In genomic region chr11:76216681-76217389, GRCm38 (mm10) we compare ENCODE assay signal across 8 mouse cellular contexts. TPM values are rescaled to one million over a fixed set of nuclear protein-coding genes. Genes with fewer than 3 reads are reported as not detected.
DNase-seq lines count a peak whose midpoint lies in the region; ATAC-seq and TF ChIP-seq lines count a peak whose summit lies in the region.

No protein-coding gene starts in this region.

- peak; percentile 87; the same call in 1 of the 2 replicates for ATAC-seq in hindbrain, embryonic 12.5 days (ENCODE audit: low FRiP score)
- ATAC-seq in limb, embryonic 15.5 days (ENCODE audit: insufficient number of reproducible peaks, low FRiP score, low TSS enrichment, low read depth), result peak; percentile 22; the same call in 1 of the 2 replicates
- ATAC-seq in midbrain, embryonic 15.5 days (replicated peaks), result peak; percentile 65

- TF ChIP-seq POLR2A in testis, adult 2 months (IDR thresholded peaks at IDR 0.05; ENCODE audit: control insufficient read depth, low read depth, low read length), result no peak; the same call in 1 of the 2 replicates

- H3K9ac ChIP-seq in hindbrain, embryonic 12.5 days, result peak overlapping the region; percentile 84
- peak overlapping the region; percentile 64 for H3K9ac ChIP-seq in limb, embryonic 15.5 days
- H3K9ac ChIP-seq in midbrain, embryonic 15.5 days, result peak overlapping the region; percentile 96

- H3K4me3 ChIP-seq in testis, adult 2 months (ENCODE audit: control insufficient read depth, low read depth, low read length), result peak overlapping the region; percentile 92
- H3K4me3 ChIP-seq in forebrain, embryonic 10.5 days, result peak overlapping the region; percentile 91
- peak overlapping the region; percentile 73 for H3K4me3 ChIP-seq in hindbrain, embryonic 12.5 days
- H3K4me3 ChIP-seq in limb, embryonic 15.5 days, result peak overlapping the region; percentile 57
- H3K4me3 ChIP-seq in midbrain, embryonic 15.5 days, result peak overlapping the region; percentile 89

- H3K36me3 ChIP-seq in testis, adult 2 months (ENCODE audit: control insufficient read depth, insufficient read depth, low read length), result no peaks in the 10 kb centered on the region; the same call in none of the 2 replicates
- H3K36me3 ChIP-seq in forebrain, embryonic 10.5 days (replicated peaks), result peaks cover 71% of the 10 kb centered on the region
- H3K36me3 ChIP-seq in hindbrain, embryonic 12.5 days, result peaks cover 44% of the 10 kb centered on the region
- H3K36me3 ChIP-seq in limb, embryonic 15.5 days, result peaks cover 53% of the 10 kb centered on the region
- peaks cover 15% of the 10 kb centered on the region for H3K36me3 ChIP-seq in midbrain, embryonic 15.5 days (replicated peaks)

- H3K4me2 ChIP-seq in hindbrain, embryonic 12.5 days (replicated peaks), result peak overlapping the region; percentile 58
- peak overlapping the region; percentile 68 for H3K4me2 ChIP-seq in limb, embryonic 15.5 days
- peak overlapping the region; percentile 65 for H3K4me2 ChIP-seq in midbrain, embryonic 15.5 days

- H3K9me3 ChIP-seq in forebrain, embryonic 10.5 days, result no peaks in the 10 kb centered on the region
- H3K9me3 ChIP-seq in hindbrain, embryonic 12.5 days (replicated peaks), result no peaks in the 10 kb centered on the region
- no peaks in the 10 kb centered on the region for H3K9me3 ChIP-seq in limb, embryonic 15.5 days
- no peaks in the 10 kb centered on the region for H3K9me3 ChIP-seq in midbrain, embryonic 15.5 days

- no peak for TF ChIP-seq CTCF in testis, adult 2 months (IDR thresholded peaks at IDR 0.05; ENCODE audit: control insufficient read depth, insufficient read depth, insufficient replicate concordance, low read depth, low read length)

- WGBS in forebrain, embryonic 10.5 days, result 6% methylated on average over 33 of the region's 33 CpGs
- WGBS in hindbrain, embryonic 12.5 days, result 3% methylated on average over 33 of the region's 33 CpGs
- WGBS in limb, embryonic 15.5 days, result 1% methylated on average over 33 of the region's 33 CpGs
- WGBS in midbrain, embryonic 15.5 days, result 2% methylated on average over 33 of the region's 33 CpGs

- no peaks in the 10 kb centered on the region for H3K4me1 ChIP-seq in testis, adult 2 months (ENCODE audit: control insufficient read depth, insufficient read depth, low read length)
- H3K4me1 ChIP-seq in forebrain, embryonic 10.5 days, result peaks cover 32% of the 10 kb centered on the region
- peaks cover 8% of the 10 kb centered on the region; the same call in 1 of the 2 replicates for H3K4me1 ChIP-seq in hindbrain, embryonic 12.5 days
- peaks cover 16% of the 10 kb centered on the region for H3K4me1 ChIP-seq in limb, embryonic 15.5 days
- H3K4me1 ChIP-seq in midbrain, embryonic 15.5 days, result peaks cover 10% of the 10 kb centered on the region

- no peaks in the 10 kb centered on the region for H3K27me3 ChIP-seq in testis, adult 2 months (ENCODE audit: control insufficient read depth, insufficient read depth, low read length)
- H3K27me3 ChIP-seq in forebrain, embryonic 10.5 days (ENCODE audit: poor library complexity, severe bottlenecking), result no peaks in the 10 kb centered on the region
- H3K27me3 ChIP-seq in hindbrain, embryonic 12.5 days, result no peaks in the 10 kb centered on the region
- no peaks in the 10 kb centered on the region for H3K27me3 ChIP-seq in limb, embryonic 15.5 days
- no peaks in the 10 kb centered on the region for H3K27me3 ChIP-seq in midbrain, embryonic 15.5 days (replicated peaks)

- no peak for DNase-seq in testis, postnatal 10 days (ENCODE audit: low spot score)
- peak; percentile 70 for DNase-seq in adrenal gland, postnatal 14 days
- DNase-seq in forebrain, embryonic 10.5 days (ENCODE audit: extremely low spot score, low spot score), result peak; percentile 52
- no peak for DNase-seq in left cerebral cortex, adult 9 months (ENCODE audit: low spot score in 2 of 2)

- peak overlapping the region; percentile 87 for H3K27ac ChIP-seq in testis, adult 2 months (ENCODE audit: control insufficient read depth, insufficient read depth, low read depth, low read length)
- peak overlapping the region; percentile 99 for H3K27ac ChIP-seq in forebrain, embryonic 10.5 days
- H3K27ac ChIP-seq in hindbrain, embryonic 12.5 days, result peak overlapping the region; percentile 89
- H3K27ac ChIP-seq in limb, embryonic 15.5 days, result peak overlapping the region; percentile 93
- H3K27ac ChIP-seq in midbrain, embryonic 15.5 days, result peak overlapping the region; percentile 91

RNA-seq across cellular contexts. Expression of gene Dbil5, which starts 0.6 kb away (rescaled TPM):
- 2,170 and 2,532 TPM in 2 replicates for polyA plus RNA-seq in testis, adult 2 months (2012; rRNA removed)
- 1.3 TPM in 1 of 2 replicates, not detected in the other for total RNA-seq in adrenal gland, postnatal 14 days (2021)
- 0.53 TPM in 1 of 2 replicates, not detected in the other for polyA plus RNA-seq in forebrain, embryonic 10.5 days (2016; fragmentation: Nextera tagmentation; extraction: Ambion mirVana)
- polyA plus RNA-seq in hindbrain, embryonic 12.5 days (2016; fragmentation: Nextera tagmentation; extraction: Ambion mirVana), result 0.54 TPM in 1 of 2 replicates, not detected in the other
- 0.88 and 1.5 TPM in 2 replicates for polyA plus RNA-seq in limb, embryonic 15.5 days (2015; fragmentation: Nextera tagmentation; extraction: Ambion mirVana)
- 0.54 and 0.74 TPM in 2 replicates for polyA plus RNA-seq in midbrain, embryonic 15.5 days (2015; fragmentation: Nextera tagmentation; extraction: Ambion mirVana)

RNA-seq across cellular contexts. Expression of gene Gemin4, which starts 0.6 kb away (rescaled TPM):
- 39.6 and 40.8 TPM in 2 replicates for polyA plus RNA-seq in testis, adult 2 months (2012; rRNA removed)
- 6.0 and 7.1 TPM in 2 replicates for total RNA-seq in adrenal gland, postnatal 14 days (2021)
- 65.6 and 68.5 TPM in 2 replicates for polyA plus RNA-seq in forebrain, embryonic 10.5 days (2016; fragmentation: Nextera tagmentation; extraction: Ambion mirVana)
- polyA plus RNA-seq in hindbrain, embryonic 12.5 days (2016; fragmentation: Nextera tagmentation; extraction: Ambion mirVana), result 27.5 and 28.7 TPM in 2 replicates
- 24.0 and 26.6 TPM in 2 replicates for polyA plus RNA-seq in limb, embryonic 15.5 days (2015; fragmentation: Nextera tagmentation; extraction: Ambion mirVana)
- 13.2 and 15.6 TPM in 2 replicates for polyA plus RNA-seq in midbrain, embryonic 15.5 days (2015; fragmentation: Nextera tagmentation; extraction: Ambion mirVana)

RNA-seq across cellular contexts. Expression of gene Mrm3, which starts 26.7 kb away (rescaled TPM):
- 3.0 and 4.3 TPM in 2 replicates for polyA plus RNA-seq in testis, adult 2 months (2012; rRNA removed)
- total RNA-seq in adrenal gland, postnatal 14 days (2021), result 23.8 and 25.0 TPM in 2 replicates
- polyA plus RNA-seq in forebrain, embryonic 10.5 days (2016; fragmentation: Nextera tagmentation; extraction: Ambion mirVana), result 26.3 and 28.1 TPM in 2 replicates
- polyA plus RNA-seq in hindbrain, embryonic 12.5 days (2016; fragmentation: Nextera tagmentation; extraction: Ambion mirVana), result 15.4 and 18.0 TPM in 2 replicates
- 22.8 and 27.2 TPM in 2 replicates for polyA plus RNA-seq in limb, embryonic 15.5 days (2015; fragmentation: Nextera tagmentation; extraction: Ambion mirVana)
- polyA plus RNA-seq in midbrain, embryonic 15.5 days (2015; fragmentation: Nextera tagmentation; extraction: Ambion mirVana), result 25.8 and 27.0 TPM in 2 replicates

RNA-seq across cellular contexts. Expression of gene Glod4, which starts 26.7 kb away (rescaled TPM):
- 9.4 and 10.6 TPM in 2 replicates for polyA plus RNA-seq in testis, adult 2 months (2012; rRNA removed)
- 75.2 and 79.0 TPM in 2 replicates for total RNA-seq in adrenal gland, postnatal 14 days (2021)
- polyA plus RNA-seq in forebrain, embryonic 10.5 days (2016; fragmentation: Nextera tagmentation; extraction: Ambion mirVana), result 129 and 134 TPM in 2 replicates
- polyA plus RNA-seq in hindbrain, embryonic 12.5 days (2016; fragmentation: Nextera tagmentation; extraction: Ambion mirVana), result 109 and 118 TPM in 2 replicates
- polyA plus RNA-seq in limb, embryonic 15.5 days (2015; fragmentation: Nextera tagmentation; extraction: Ambion mirVana), result 128 and 131 TPM in 2 replicates
- 121 and 123 TPM in 2 replicates for polyA plus RNA-seq in midbrain, embryonic 15.5 days (2015; fragmentation: Nextera tagmentation; extraction: Ambion mirVana)

RNA-seq across cellular contexts. Expression of gene Fam57a, which starts 37.4 kb away (rescaled TPM):
- 2.4 and 3.2 TPM in 2 replicates for polyA plus RNA-seq in testis, adult 2 months (2012; rRNA removed)
- 7.6 and 8.0 TPM in 2 replicates for total RNA-seq in adrenal gland, postnatal 14 days (2021)
- 30.9 and 32.3 TPM in 2 replicates for polyA plus RNA-seq in forebrain, embryonic 10.5 days (2016; fragmentation: Nextera tagmentation; extraction: Ambion mirVana)
- polyA plus RNA-seq in hindbrain, embryonic 12.5 days (2016; fragmentation: Nextera tagmentation; extraction: Ambion mirVana), result 27.6 and 31.2 TPM in 2 replicates
- polyA plus RNA-seq in limb, embryonic 15.5 days (2015; fragmentation: Nextera tagmentation; extraction: Ambion mirVana), result 98.1 and 106 TPM in 2 replicates
- 23.9 and 27.1 TPM in 2 replicates for polyA plus RNA-seq in midbrain, embryonic 15.5 days (2015; fragmentation: Nextera tagmentation; extraction: Ambion mirVana)

Comparison
In these comparisons a context has a peak if more than half of its experiments do, and no peak if none do; other contexts are left out.
1. DNase-seq: peak in adrenal gland, postnatal 14 days (single experiment) and forebrain, embryonic 10.5 days (single experiment); none in testis, postnatal 10 days (single experiment) and left cerebral cortex, adult 9 months (0 of 2).
2. ATAC-seq: peak in every context shown above with its lines; median percentile 87 in hindbrain, embryonic 12.5 days; 65 in midbrain, embryonic 15.5 days; 22 in limb, embryonic 15.5 days.
3. RNA of gene Dbil5, which starts 0.6 kb away (polyA plus RNA-seq): 2,170 to 2,532 TPM in testis, adult 2 months; 0.88 to 1.5 TPM in limb, embryonic 15.5 days, 0.54 to 0.74 TPM in midbrain, embryonic 15.5 days, 0.54 TPM in hindbrain, embryonic 12.5 days and 0.53 TPM in forebrain, embryonic 10.5 days; every median in the first group is over 100 times any median in the second.
4. Peak in every context shown above with its lines, with median percentiles within 50 percentile points of each other: H3K27ac ChIP-seq, H3K4me3 ChIP-seq, H3K4me2 ChIP-seq and H3K9ac ChIP-seq.